Mouse (Mus musculus): ENCODE results near the gene Ndnf. TPM values are rescaled to one million over a fixed set of nuclear protein-coding genes. Genes with fewer than 3 reads are reported as not detected.

Ndnf gene
- not detected in 2 replicates for total RNA-seq (2012; rRNA removed)
- not detected for polyA plus RNA-seq (2012; ENCODE audit: insufficient read depth in 1 of 2, insufficient read length in 2 of 2, low read depth in 1 of 2, low replicate concordance in 2 of 2, missing spikeins in 1 of 2)

- Histone ChIP-seq H3K9ac (ENCODE audit: control insufficient read depth, low read depth, low read length, poor library complexity, severe bottlenecking) (no peak within 1 kb of the TSS), H3K4me1 (ENCODE audit: control insufficient read depth in 1 of 2, insufficient read depth in 2 of 2, low read length in 2 of 2) (no peaks in the 10 kb centered on the region), H3K9me3 (replicated peaks; ENCODE audit: insufficient read depth, low read length) (no peaks in the 10 kb centered on the region), H3K27me3 (ENCODE audit: control insufficient read depth in 1 of 2, insufficient read depth in 2 of 2, low read length in 2 of 2) (no peaks in the 10 kb centered on the region; a peak in 2 of 4 replicates), H3K79me2 (ENCODE audit: control insufficient read depth, insufficient read depth, low read length, poor library complexity) (no peaks in the 10 kb centered on the region), H3K36me3 (ENCODE audit: control insufficient read depth in 1 of 2, insufficient read depth in 2 of 2, low read length in 2 of 2) (no peaks in the 10 kb centered on the region), H3K27ac (ENCODE audit: control insufficient read depth, low read depth, low read length) (no peak within 1 kb of the TSS), H3K4me3 (ENCODE audit: control insufficient read depth in 1 of 2, insufficient read depth in 1 of 2, low read depth in 2 of 2, low read length in 2 of 2) (no peak within 1 kb of the TSS)
- no peak for TF ChIP-seq MAFK (IDR thresholded peaks at IDR 0.05; ENCODE audit: borderline replicate concordance, low read depth, low read length)
- TF ChIP-seq ELF1 (IDR thresholded peaks at IDR 0.05; ENCODE audit: low read depth, low read length), result no peak
- no peak for TF ChIP-seq MAZ (IDR thresholded peaks at IDR 0.05; ENCODE audit: low read depth, low read length)
- no peak for TF ChIP-seq TBP (IDR thresholded peaks at IDR 0.05; ENCODE audit: low read depth, low read length)
- TF ChIP-seq MYB (IDR thresholded peaks at IDR 0.05; ENCODE audit: low read depth, low read length), result no peak
- TF ChIP-seq TAL1 (IDR thresholded peaks at IDR 0.05; ENCODE audit: low read length), result no peak
- no peak for DNase-seq (ENCODE audit: low read depth, low spot score)
Measured at GRCm38 (mm10) chr6:65671451-65671850, at the start of gene Ndnf. Gene Ndnf, plus strand, starts transcription at chr6:65671590.

- Histone ChIP-seq H3K4me1 (ENCODE audit: control insufficient read depth in 1 of 2, insufficient read depth in 2 of 2, low read length in 2 of 2) (no peaks in the 10 kb centered on the region), H3K27me3 (ENCODE audit: control insufficient read depth in 1 of 2, insufficient read depth in 2 of 2, low read length in 2 of 2) (peaks cover 0 to 2% of the 10 kb centered on the region in 2 experiments; a peak in 1 of 4 replicates), H3K9me3 (replicated peaks; ENCODE audit: insufficient read depth, low read length) (no peaks in the 10 kb centered on the region), H3K27ac (ENCODE audit: control insufficient read depth, low read depth, low read length) (no peak overlapping the region), H3K9ac (ENCODE audit: control insufficient read depth, low read depth, low read length, poor library complexity, severe bottlenecking) (no peak overlapping the region), H3K36me3 (ENCODE audit: control insufficient read depth in 1 of 2, insufficient read depth in 2 of 2, low read length in 2 of 2) (no peaks in the 10 kb centered on the region), H3K79me2 (ENCODE audit: control insufficient read depth, insufficient read depth, low read length, poor library complexity) (no peaks in the 10 kb centered on the region), H3K4me3 (ENCODE audit: control insufficient read depth in 1 of 2, insufficient read depth in 1 of 2, low read depth in 2 of 2, low read length in 2 of 2) (no peak overlapping the region)
- DNase-seq (ENCODE audit: low read depth, low spot score), result peak; percentile 27
- TF ChIP-seq MAFK (IDR thresholded peaks at IDR 0.05; ENCODE audit: borderline replicate concordance, low read depth, low read length) (no peak), TBP (IDR thresholded peaks at IDR 0.05; ENCODE audit: low read depth, low read length) (no peak), SIN3A (IDR thresholded peaks at IDR 0.05; ENCODE audit: low read length) (no peak), MXI1 (IDR thresholded peaks at IDR 0.05; ENCODE audit: low read depth, low read length) (no peak), ZNF384 (IDR thresholded peaks at IDR 0.05; ENCODE audit: low read depth, low read length) (no peak), POLR2AphosphoS5 (IDR thresholded peaks at IDR 0.05; ENCODE audit: borderline replicate concordance, low read depth, low read length) (no peak), RCOR1 (IDR thresholded peaks at IDR 0.05; ENCODE audit: low read depth, low read length) (no peak), ZKSCAN1 (IDR thresholded peaks at IDR 0.05; ENCODE audit: low read depth, low read length) (no peak), USF1 (IDR thresholded peaks at IDR 0.05; ENCODE audit: low read depth, low read length) (no peak), MAX (IDR thresholded peaks at IDR 0.05; ENCODE audit: low read length) (no peak), MEF2A (IDR thresholded peaks at IDR 0.05; ENCODE audit: extremely low read depth, insufficient replicate concordance, low read depth, low read length, poor library complexity, severe bottlenecking) (no peak), USF2 (IDR thresholded peaks at IDR 0.05; ENCODE audit: borderline replicate concordance in 1 of 2, insufficient read depth in 1 of 2, low read depth in 1 of 2, low read length in 2 of 2) (no peak), ETS1 (IDR thresholded peaks at IDR 0.05; ENCODE audit: low read depth, low read length) (no peak), ZMIZ1 (IDR thresholded peaks at IDR 0.05; ENCODE audit: low read depth, low read length) (no peak), TAL1 (IDR thresholded peaks at IDR 0.05; ENCODE audit: low read length) (no peak), UBTF (IDR thresholded peaks at IDR 0.05; ENCODE audit: borderline replicate concordance, insufficient read depth, low read depth, low read length) (no peak)
Measured at GRCm38 (mm10) chr6:65623016-65623715, 48.2 kb upstream of the Ndnf start.
